Mouse (Mus musculus) CD4-positive naive resting alpha-beta T cell, adult 76 days (primary cell): Measurements from ENCODE around the gene Anapc4. TPM values are rescaled to one million over a fixed set of nuclear protein-coding genes. Genes with fewer than 3 reads are reported as not detected.

Experiments used
- total RNA-seq: library from RNA; stranded (reverse); gene quantifications from one replicate; pipeline ENCODE4 v1.2.4, GENCODE M21; 2023

Gene Anapc4
- total RNA-seq, result 62.1 TPM

GRCm38 (mm10) chr5:52833761-52834274 is at the start of gene Anapc4:
Anapc4 (plus strand) TSS chr5:52834012.

Other genes starting within 250 kb of the Anapc4 start
- gene Sepsecs, start 164.3 kb upstream of the Anapc4 start, total RNA-seq, result 17.3 TPM
- 14.5 TPM for gene Pi4k2b, start 92.4 kb upstream of the Anapc4 start, total RNA-seq
- 18.3 TPM for gene Zcchc4, start 58.6 kb upstream of the Anapc4 start, total RNA-seq
- not detected for gene Slc34a2, start 204.1 kb downstream of the Anapc4 start, total RNA-seq